Mouse (Mus musculus) liver, adult 2 months (tissue): Measurements from ENCODE around the gene Styxl1. TPM values are rescaled to one million over a fixed set of nuclear protein-coding genes. Genes with fewer than 3 reads are reported as not detected.

ENCODE experiments used
- DNase-seq: peaks from one replicate; pipeline ENCODE4 v3.0.0-alpha.2; 2011; ENCODE audit warnings: low read depth, low spot score; ENCODE audit errors: extremely low read depth
- H3K27ac ChIP-seq: fragments of 200-500 bp; replicated peaks from 2 replicates; pipeline ENCODE4 v1.5.1; 2012; ENCODE audit warnings: low read depth, mild to moderate bottlenecking, control low read depth, inconsistent platforms, low read length; ENCODE audit not compliant: insufficient read depth
- H3K27me3 ChIP-seq: fragments of 200-500 bp; 2 replicates; pipeline ENCODE4 v1.6.1; 2012; ENCODE audit warnings: mild to moderate bottlenecking, moderate library complexity, low read length, inconsistent platforms; ENCODE audit not compliant: control insufficient read depth, insufficient read depth
- H3K36me3 ChIP-seq: fragments of 200-500 bp; 2 replicates; pipeline ENCODE4 v1.6.1; 2012; ENCODE audit warnings: low read length, inconsistent platforms; ENCODE audit not compliant: control insufficient read depth, insufficient read depth
- H3K4me1 ChIP-seq: fragments of 200-500 bp; 2 replicates; pipeline ENCODE4 v1.6.1; 2011; ENCODE audit warnings: low read length; ENCODE audit not compliant: control insufficient read depth, insufficient read depth
- H3K4me3 ChIP-seq: fragments of 200-500 bp; 2 replicates; pipeline ENCODE4 v1.5.1; 2011; ENCODE audit warnings: low read depth, mild to moderate bottlenecking, control low read depth, low read length, moderate library complexity; ENCODE audit not compliant: insufficient read depth
- H3K79me2 ChIP-seq: fragments of 200-500 bp; 2 replicates; pipeline ENCODE4 v1.6.1; 2012; ENCODE audit warnings: inconsistent platforms, mild to moderate bottlenecking, low read length, moderate library complexity; ENCODE audit not compliant: control insufficient read depth, insufficient read depth
- H3K9ac ChIP-seq: fragments of 200-500 bp; 2 replicates; pipeline ENCODE4 v1.6.1; 2012; ENCODE audit warnings: low read depth, mild to moderate bottlenecking, control low read depth, inconsistent platforms, low read length
- CTCF ChIP-seq: fragments of 200-500 bp; IDR thresholded peaks from 2 replicates; pipeline ENCODE4 v1.5.1; 2011; ENCODE audit warnings: low read depth, low read length, control low read depth
- POLR2A ChIP-seq: fragments of 200-500 bp; IDR thresholded peaks from 2 replicates; pipeline ENCODE4 v1.6.1; 2011; ENCODE audit warnings: low read length, control low read depth; ENCODE audit not compliant: insufficient read depth; ENCODE audit errors: extremely low read depth
- WGBS: fragments of 180-500 bp; shearing (Covaris S2); methylation state at CpG from one replicate; pipeline ENCODE4 v1.1.7; 2018; 5-methylcytosine and 5-hydroxymethylcytosine counted together
- polyA plus RNA-seq: library from polyadenylated mRNA; depleted of rRNA; stranded (reverse); fragments of >200 nt; gene quantifications from 2 replicates; pipeline ENCODE4 v1.2.3, GENCODE M21; 2012
- total RNA-seq: library from RNA; depleted of rRNA; stranded (reverse); fragments of >200 nt; gene quantifications from 2 replicates; pipeline ENCODE4 v1.2.3, GENCODE M21; 2014

Styxl1 gene
- total and polyA plus RNA-seq, 2 experiments, result 0.18 to 0.23 TPM

- no peak overlapping the region for H3K27ac ChIP-seq
- 58% methylated on average over 5 of the region's 5 CpGs for WGBS
- no peak overlapping the region for H3K9ac ChIP-seq
- H3K4me1 ChIP-seq, result no peaks in the 10 kb centered on the region
- DNase-seq, result no peak
- H3K4me3 ChIP-seq, result no peak overlapping the region
- H3K79me2 ChIP-seq, result no peaks in the 10 kb centered on the region
- TF ChIP-seq POLR2A (no peak), CTCF (no peak)
- no peaks in the 10 kb centered on the region for H3K27me3 ChIP-seq
- no peaks in the 10 kb centered on the region for H3K36me3 ChIP-seq
Measured at GRCm38 (mm10) chr5:135812991-135813390, 34.8 kb upstream of the Styxl1 start.

DNA sequence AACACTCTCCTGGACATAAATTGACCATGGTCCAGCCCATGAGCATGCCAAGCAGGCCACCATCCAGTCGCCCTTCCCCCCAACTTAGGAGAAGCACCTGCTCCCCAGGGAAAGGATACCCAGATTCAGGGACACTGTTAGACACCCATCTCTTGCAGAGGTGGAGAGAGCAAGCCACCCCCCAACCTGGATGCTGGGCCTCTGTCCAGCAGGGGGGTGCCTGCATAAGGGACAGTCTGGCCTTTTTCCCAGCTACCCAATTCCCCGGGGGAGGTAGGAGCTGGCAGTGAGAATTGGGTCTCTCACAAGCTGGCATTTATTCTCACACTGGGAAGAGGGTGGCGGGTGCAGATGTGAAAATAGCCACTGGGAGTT lies 29.1 kb upstream of the Styxl1 start:
- WGBS, result 44% methylated on average over 3 of the region's 3 CpGs
- Histone ChIP-seq H3K9ac (no peak overlapping the region), H3K36me3 (no peaks in the 10 kb centered on the region), H3K27me3 (no peaks in the 10 kb centered on the region), H3K79me2 (no peaks in the 10 kb centered on the region), H3K27ac (no peak overlapping the region), H3K4me3 (no peak overlapping the region), H3K4me1 (no peaks in the 10 kb centered on the region)
- no peak for DNase-seq
- TF ChIP-seq CTCF, result no peak
- TF ChIP-seq POLR2A, result no peak

DNA sequence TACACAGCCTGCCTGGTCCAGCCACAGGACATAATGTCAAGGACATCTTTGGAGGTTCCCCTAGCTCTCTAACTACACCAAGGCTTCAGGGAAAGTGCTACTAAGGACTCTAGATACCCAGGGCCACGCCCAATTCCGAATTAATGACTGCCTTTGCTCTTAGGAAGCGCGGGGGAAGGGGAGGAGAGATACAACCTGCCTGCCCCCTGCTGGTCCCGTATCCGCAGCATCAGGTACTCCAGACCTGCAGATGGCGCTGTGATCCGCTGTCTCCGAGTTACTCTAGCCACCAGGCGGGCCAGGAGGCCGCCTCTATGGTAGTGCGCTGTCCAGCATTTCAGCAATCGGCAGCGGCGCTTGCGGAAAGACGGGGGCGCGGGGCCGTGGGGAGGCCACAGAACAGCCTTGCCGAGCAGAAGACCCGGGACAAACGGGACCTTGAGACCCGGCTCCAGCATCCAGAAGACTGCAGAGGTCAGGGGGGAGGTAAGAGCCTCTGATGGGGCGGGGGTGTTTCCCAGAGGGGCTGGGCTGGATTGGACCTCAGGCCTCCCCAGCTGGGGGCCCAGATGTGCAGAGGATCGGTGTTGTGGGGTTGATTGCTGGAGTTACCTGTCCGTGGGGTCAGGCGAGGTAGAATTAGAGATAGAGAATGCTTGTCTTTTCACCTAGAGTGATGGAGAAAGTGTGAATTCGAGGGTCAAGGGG lies 28.5 kb upstream of the Styxl1 start, which contains the start of gene Srrm3:
Gene Srrm3 (plus strand): TSS at position 336 of the 708 bp plus-strand sequence.
- 7% methylated on average over 29 of the region's 29 CpGs for WGBS
- Histone ChIP-seq H3K27me3 (no peaks in the 10 kb centered on the region), H3K4me1 (no peaks in the 10 kb centered on the region), H3K27ac (no peak within 1 kb of the TSS), H3K4me3 (no peak within 1 kb of the TSS), H3K9ac (no peak within 1 kb of the TSS), H3K36me3 (no peaks in the 10 kb centered on the region), H3K79me2 (no peaks in the 10 kb centered on the region)
- peak; percentile 71 for DNase-seq
- TF ChIP-seq CTCF, result peak; percentile 100
- TF ChIP-seq POLR2A, result no peak

DNA sequence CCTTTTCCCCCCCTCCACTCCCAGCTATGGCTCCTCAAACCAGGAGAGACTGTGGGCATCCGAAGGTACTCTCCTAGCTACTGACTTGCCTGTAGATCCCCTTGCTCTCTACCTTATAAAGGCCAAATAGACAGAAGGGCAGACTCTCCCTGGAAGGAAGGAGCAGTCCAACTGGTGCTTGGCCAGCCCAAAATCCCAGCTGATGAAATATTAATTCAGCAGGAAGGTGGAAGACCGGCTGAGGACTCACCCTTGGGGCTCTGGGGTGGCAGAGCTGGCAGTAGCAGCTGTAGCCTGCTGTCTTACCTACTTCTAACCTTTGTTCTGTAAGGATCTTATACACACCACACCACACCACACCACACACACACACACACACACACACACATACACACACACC lies 26.6 kb upstream of the Styxl1 start:
- no peak overlapping the region for H3K27ac ChIP-seq
- no peaks in the 10 kb centered on the region for H3K27me3 ChIP-seq
- no peaks in the 10 kb centered on the region for H3K4me1 ChIP-seq
- no peak overlapping the region for H3K9ac ChIP-seq
- DNase-seq, result no peak
- no peak overlapping the region for H3K4me3 ChIP-seq
- WGBS, result 76% methylated on average over 2 of the region's 2 CpGs
- no peaks in the 10 kb centered on the region for H3K79me2 ChIP-seq
- no peaks in the 10 kb centered on the region for H3K36me3 ChIP-seq
- no peak for TF ChIP-seq POLR2A
- no peak for TF ChIP-seq CTCF

DNA sequence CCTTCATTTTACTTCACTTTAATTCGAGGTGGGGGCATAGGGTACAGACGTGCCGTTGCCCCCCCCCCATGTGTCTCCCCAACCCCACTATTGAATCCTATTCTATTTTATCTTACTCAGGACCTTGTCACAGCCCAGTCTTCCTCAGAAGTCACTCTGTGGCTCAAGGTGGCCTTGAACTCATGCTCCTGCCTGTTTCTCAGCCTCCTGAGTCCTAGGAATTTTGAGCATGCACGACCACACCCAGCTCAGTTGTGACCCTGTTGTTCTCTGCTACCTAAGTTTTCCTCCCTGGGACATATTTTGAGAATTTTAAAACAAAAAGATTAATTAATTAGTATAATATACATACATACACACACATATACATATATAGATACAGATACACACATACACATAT lies 25.5 kb upstream of the Styxl1 start:
- Histone ChIP-seq H3K4me1 (no peaks in the 10 kb centered on the region), H3K27me3 (no peaks in the 10 kb centered on the region), H3K27ac (no peak overlapping the region), H3K36me3 (no peaks in the 10 kb centered on the region), H3K4me3 (no peak overlapping the region), H3K9ac (no peak overlapping the region), H3K79me2 (no peaks in the 10 kb centered on the region)
- DNase-seq, result no peak
- TF ChIP-seq POLR2A (no peak), CTCF (no peak)
- 82% methylated on average over 4 of the region's 4 CpGs for WGBS

- H3K36me3 ChIP-seq, result no peaks in the 10 kb centered on the region
- DNase-seq, result no peak
- H3K4me3 ChIP-seq, result no peak overlapping the region
- no peaks in the 10 kb centered on the region for H3K79me2 ChIP-seq
- H3K27ac ChIP-seq, result no peak overlapping the region
- no peak overlapping the region for H3K9ac ChIP-seq
- 52% methylated on average over 4 of the region's 4 CpGs for WGBS
- H3K27me3 ChIP-seq, result no peaks in the 10 kb centered on the region
- TF ChIP-seq POLR2A (no peak), CTCF (peak; percentile 22; the same call in 1 of the 2 replicates)
- H3K4me1 ChIP-seq, result no peaks in the 10 kb centered on the region
Measured at GRCm38 (mm10) chr5:135803135-135803534, 24.9 kb upstream of the Styxl1 start.
